Mouse (Mus musculus) embryonic facial prominence, embryonic 15.5 days (tissue): ENCODE measurements at regions not wholly inside any gene's neighbourhood (a gene's known extent, or its start where the extent isn't known, plus 50 kb on each side); places are given as distances from the start of the nearest gene placed in this dataset.

Source experiments
- ATAC-seq: fragments of 200-750 bp; cut with Nextera tagmentation; 2 replicates; pipeline ENCODE4 v1.8.0; 2017; ENCODE audit warnings: low read depth, moderate TSS enrichment; ENCODE audit not compliant: insufficient number of reproducible peaks, low FRiP score, low TSS enrichment
- H3K27ac ChIP-seq: fragments of 300-500 bp; sonication (generic); replicated peaks from 2 replicates; pipeline ENCODE4 v1.5.1; 2015; ENCODE audit warnings: mild to moderate bottlenecking, inconsistent platforms
- H3K27me3 ChIP-seq: fragments of 300-500 bp; sonication (generic); 2 replicates; pipeline ENCODE4 v1.6.1; 2015; ENCODE audit warnings: inconsistent platforms
- H3K36me3 ChIP-seq: fragments of 300-500 bp; sonication (generic); 2 replicates; pipeline ENCODE4 v1.6.1; 2015; ENCODE audit warnings: mild to moderate bottlenecking, inconsistent platforms
- H3K4me1 ChIP-seq: fragments of 300-500 bp; sonication (generic); 2 replicates; pipeline ENCODE4 v1.6.1; 2015; ENCODE audit warnings: inconsistent platforms
- H3K4me2 ChIP-seq: fragments of 300-500 bp; sonication (generic); replicated peaks from 2 replicates; pipeline ENCODE4 v1.6.1; 2015; ENCODE audit warnings: mild to moderate bottlenecking, inconsistent platforms
- H3K4me3 ChIP-seq: fragments of 300-500 bp; sonication (generic); replicated peaks from 2 replicates; pipeline ENCODE4 v1.5.1; 2015; ENCODE audit warnings: mild to moderate bottlenecking, inconsistent platforms
- H3K9ac ChIP-seq: fragments of 300-500 bp; sonication (generic); 2 replicates; pipeline ENCODE4 v1.6.1; 2015; ENCODE audit warnings: inconsistent platforms
- H3K9me3 ChIP-seq: fragments of 300-500 bp; sonication (generic); replicated peaks from 2 replicates; pipeline ENCODE4 v1.6.1; 2016; ENCODE audit warnings: inconsistent platforms
- WGBS: fragments of 180-500 bp; shearing (Covaris S2); methylation state at CpG from one replicate; pipeline ENCODE4 v1.1.7; 2015; 5-methylcytosine and 5-hydroxymethylcytosine counted together

GRCm38 (mm10) chr1:40993327-40993726 lies 187.9 kb downstream of the Tmem182 start:
- Histone ChIP-seq H3K4me1 (no peaks in the 10 kb centered on the region), H3K27ac (no peak overlapping the region), H3K4me3 (no peak overlapping the region), H3K4me2 (no peak overlapping the region), H3K36me3 (no peaks in the 10 kb centered on the region), H3K9ac (no peak overlapping the region), H3K27me3 (no peaks in the 10 kb centered on the region), H3K9me3 (no peaks in the 10 kb centered on the region)
- WGBS, result 61% methylated on average over 4 of the region's 4 CpGs
- no peak for ATAC-seq

- Histone ChIP-seq H3K9ac (no peak overlapping the region), H3K9me3 (no peaks in the 10 kb centered on the region), H3K27me3 (no peaks in the 10 kb centered on the region), H3K36me3 (no peaks in the 10 kb centered on the region), H3K4me3 (no peak overlapping the region), H3K4me2 (no peak overlapping the region; the same call in 1 of the 2 replicates), H3K27ac (no peak overlapping the region), H3K4me1 (peaks cover 13% of the 10 kb centered on the region)
- WGBS, result 44% methylated on average over 13 of the region's 13 CpGs
- ATAC-seq, result no peak
Measured at GRCm38 (mm10) chr1:41001154-41001949, 196.0 kb downstream of the Tmem182 start.

- 27% methylated on average over 9 of the region's 9 CpGs for WGBS
- no peaks in the 10 kb centered on the region for H3K9me3 ChIP-seq
- H3K9ac ChIP-seq, result no peak overlapping the region
- ATAC-seq, result no peak
- no peak overlapping the region for H3K4me3 ChIP-seq
- H3K27ac ChIP-seq, result no peak overlapping the region
- no peak overlapping the region; the same call in 1 of the 2 replicates for H3K4me2 ChIP-seq
- no peaks in the 10 kb centered on the region for H3K27me3 ChIP-seq
- H3K4me1 ChIP-seq, result peaks cover 13% of the 10 kb centered on the region
- no peaks in the 10 kb centered on the region for H3K36me3 ChIP-seq
Measured at GRCm38 (mm10) chr1:41002006-41002405, 196.6 kb downstream of the Tmem182 start.

DNA sequence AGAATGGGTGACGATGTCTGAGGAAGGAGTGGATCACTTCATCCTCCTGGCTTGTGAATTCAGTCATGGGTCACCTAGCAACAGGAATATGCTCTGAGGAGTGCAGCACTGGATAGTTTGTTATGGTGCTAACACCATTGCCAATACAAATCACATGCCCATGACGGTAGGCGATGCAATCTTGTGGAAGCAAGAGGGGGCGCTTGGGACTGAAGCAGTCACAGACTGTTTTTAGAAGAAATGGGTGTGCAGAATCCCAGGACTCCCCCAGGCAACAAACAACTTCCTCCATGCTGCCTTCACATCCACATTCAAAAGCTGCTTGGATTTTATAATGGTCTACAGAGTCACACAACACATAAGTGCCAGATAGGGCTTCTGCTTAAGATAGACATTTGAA lies 221.5 kb downstream of the Tmem182 start:
- no peak overlapping the region for H3K4me3 ChIP-seq
- no peak overlapping the region for H3K9ac ChIP-seq
- ATAC-seq, result no peak
- WGBS, result 86% methylated on average over 4 of the region's 4 CpGs
- H3K27ac ChIP-seq, result no peak overlapping the region
- H3K9me3 ChIP-seq, result no peaks in the 10 kb centered on the region
- no peak overlapping the region for H3K4me2 ChIP-seq
- H3K4me1 ChIP-seq, result no peaks in the 10 kb centered on the region
- H3K36me3 ChIP-seq, result no peaks in the 10 kb centered on the region
- H3K27me3 ChIP-seq, result no peaks in the 10 kb centered on the region

GRCm38 (mm10) chr1:41027540-41027978 lies 222.2 kb downstream of the Tmem182 start:
- H3K9me3 ChIP-seq, result no peaks in the 10 kb centered on the region
- 29% methylated on average over 4 of the region's 4 CpGs for WGBS
- H3K27me3 ChIP-seq, result no peaks in the 10 kb centered on the region
- no peak overlapping the region for H3K9ac ChIP-seq
- ATAC-seq, result no peak
- H3K36me3 ChIP-seq, result no peaks in the 10 kb centered on the region
- no peak overlapping the region for H3K4me3 ChIP-seq
- H3K4me2 ChIP-seq, result no peak overlapping the region
- no peak overlapping the region for H3K27ac ChIP-seq
- H3K4me1 ChIP-seq, result no peaks in the 10 kb centered on the region

DNA sequence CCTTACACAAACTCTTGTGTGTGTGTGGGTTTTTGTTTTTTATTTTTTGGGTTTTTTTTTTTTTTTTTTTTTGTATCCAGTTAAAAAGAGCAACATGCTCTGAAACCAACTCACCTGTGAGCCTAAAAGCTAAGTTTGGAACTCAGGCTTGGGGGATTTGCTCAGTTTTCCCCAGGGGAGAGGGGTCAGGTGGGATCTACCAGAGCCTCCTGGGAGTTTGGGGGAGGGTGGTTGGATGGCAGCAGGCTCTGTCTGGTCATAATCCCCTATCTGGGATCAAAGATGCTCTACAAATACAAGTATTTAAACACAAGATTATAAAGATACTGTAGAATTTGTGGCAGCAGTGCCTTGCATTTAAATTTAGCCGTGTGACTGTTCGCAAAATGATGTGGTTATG lies 222.6 kb downstream of the Tmem182 start:
- no peak overlapping the region for H3K4me2 ChIP-seq
- H3K27ac ChIP-seq, result no peak overlapping the region
- no peak overlapping the region for H3K4me3 ChIP-seq
- H3K36me3 ChIP-seq, result no peaks in the 10 kb centered on the region
- 72% methylated on average over 2 of the region's 2 CpGs for WGBS
- H3K9me3 ChIP-seq, result no peaks in the 10 kb centered on the region
- H3K4me1 ChIP-seq, result no peaks in the 10 kb centered on the region
- H3K9ac ChIP-seq, result no peak overlapping the region
- H3K27me3 ChIP-seq, result no peaks in the 10 kb centered on the region
- no peak for ATAC-seq

- H3K27me3 ChIP-seq, result no peaks in the 10 kb centered on the region
- no peak overlapping the region for H3K9ac ChIP-seq
- H3K4me3 ChIP-seq, result no peak overlapping the region
- H3K4me2 ChIP-seq, result peak overlapping the region; percentile 32
- H3K4me1 ChIP-seq, result peaks cover 8% of the 10 kb centered on the region; the same call in 1 of the 2 replicates
- WGBS, result 26% methylated on average over 22 of the region's 22 CpGs
- no peak for ATAC-seq
- H3K27ac ChIP-seq, result peak overlapping the region; percentile 28; the same call in 1 of the 2 replicates
- H3K9me3 ChIP-seq, result no peaks in the 10 kb centered on the region
- H3K36me3 ChIP-seq, result no peaks in the 10 kb centered on the region
Measured at GRCm38 (mm10) chr1:41035085-41035880, 229.9 kb downstream of the Tmem182 start.

GRCm38 (mm10) chr1:41036940-41037339 lies 231.5 kb downstream of the Tmem182 start:
- Histone ChIP-seq H3K9me3 (no peaks in the 10 kb centered on the region), H3K27me3 (no peaks in the 10 kb centered on the region), H3K4me3 (0 out of 2 replicates have a peak overlapping the region, but pooled peaks have one; percentile 8), H3K9ac (no peak overlapping the region), H3K4me1 (peaks cover 8% of the 10 kb centered on the region; the same call in 1 of the 2 replicates), H3K4me2 (peak overlapping the region; percentile 13), H3K36me3 (no peaks in the 10 kb centered on the region), H3K27ac (0 out of 2 replicates have a peak overlapping the region, but pooled peaks have one; percentile 17)
- whole genome bisulfite sequencing, result 41% methylated on average over 12 of the region's 12 CpGs
- ATAC-seq, result no peak

DNA sequence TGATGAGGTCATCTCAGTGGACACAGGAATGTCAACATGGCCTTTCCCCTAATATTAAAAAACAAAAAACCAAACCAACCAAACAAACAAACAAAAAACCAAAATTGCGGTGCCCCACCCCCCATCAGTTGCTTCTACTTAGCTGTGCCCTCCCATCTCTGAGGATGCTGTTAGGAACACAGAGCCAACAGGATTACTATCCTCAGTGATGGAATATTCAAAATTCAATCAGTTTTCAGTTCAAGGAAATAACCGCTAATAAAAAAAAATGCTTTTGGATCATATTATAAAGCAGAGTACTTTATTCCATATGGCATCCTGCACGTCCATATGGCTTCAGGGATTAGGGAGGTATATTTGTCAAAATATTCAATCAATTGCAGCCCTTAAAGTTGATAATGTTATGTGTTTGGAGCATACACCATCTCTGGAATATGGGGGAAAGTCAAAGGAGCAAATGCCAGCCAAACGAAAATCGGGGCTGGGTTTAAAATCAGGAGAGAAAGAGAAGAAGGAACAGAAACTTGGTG lies 249.1 kb downstream of the Tmem182 start:
- no peak overlapping the region for H3K4me3 ChIP-seq
- no peak overlapping the region for H3K27ac ChIP-seq
- no peaks in the 10 kb centered on the region for H3K4me1 ChIP-seq
- no peaks in the 10 kb centered on the region for H3K27me3 ChIP-seq
- H3K4me2 ChIP-seq, result no peak overlapping the region
- ATAC-seq, result no peak
- WGBS, result 60% methylated on average over 5 of the region's 5 CpGs
- no peaks in the 10 kb centered on the region for H3K36me3 ChIP-seq
- no peaks in the 10 kb centered on the region for H3K9me3 ChIP-seq
- no peak overlapping the region for H3K9ac ChIP-seq

DNA sequence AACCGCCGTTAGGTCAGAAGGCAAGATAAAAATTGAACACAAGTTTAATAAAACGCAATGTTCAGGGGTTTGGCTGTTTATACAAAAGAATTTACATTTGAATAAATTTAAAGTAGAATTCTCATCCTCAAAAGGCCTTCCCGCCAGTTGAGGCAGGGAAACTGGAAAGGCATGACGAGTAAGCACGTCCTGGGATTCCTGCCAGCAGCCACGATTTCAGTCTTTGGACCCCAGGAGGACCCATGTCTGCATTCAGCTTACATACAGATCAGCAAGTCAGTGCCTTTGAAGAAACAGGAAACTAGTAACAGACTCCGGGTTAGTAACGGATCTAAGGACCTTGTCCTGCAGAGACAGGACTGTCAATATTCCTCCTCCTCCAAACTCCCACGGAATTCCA lies 250.4 kb downstream of the Tmem182 start:
- H3K4me1 ChIP-seq, result no peaks in the 10 kb centered on the region
- H3K9ac ChIP-seq, result no peak overlapping the region
- no peaks in the 10 kb centered on the region for H3K9me3 ChIP-seq
- ATAC-seq, result no peak
- peak overlapping the region; percentile 51; the same call in 1 of the 2 replicates for H3K27ac ChIP-seq
- H3K4me2 ChIP-seq, result peak overlapping the region; percentile 32
- no peaks in the 10 kb centered on the region for H3K27me3 ChIP-seq
- peak overlapping the region; percentile 18 for H3K4me3 ChIP-seq
- no peaks in the 10 kb centered on the region for H3K36me3 ChIP-seq
- WGBS, result 41% methylated on average over 10 of the region's 10 CpGs

DNA sequence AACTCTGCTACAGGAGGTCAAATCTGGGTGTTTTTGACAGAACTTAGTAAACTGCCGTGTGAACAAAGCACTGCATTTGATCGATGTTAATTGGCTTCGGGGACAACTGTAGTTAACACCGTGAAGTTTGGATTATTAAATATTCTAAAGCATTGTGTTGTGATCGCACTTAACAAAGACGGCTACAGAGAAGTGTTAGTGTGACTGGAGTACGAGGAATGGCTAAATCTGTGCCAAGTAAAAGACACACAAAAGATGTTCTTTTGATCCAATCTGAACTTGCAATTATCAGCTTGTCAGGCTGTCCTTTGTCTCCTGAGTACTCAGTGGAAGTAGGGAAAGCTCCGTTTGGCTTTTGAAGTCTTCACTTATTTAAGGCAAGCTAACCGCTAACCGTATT lies 259.7 kb downstream of the Tmem182 start:
- H3K4me3 ChIP-seq, result no peak overlapping the region
- no peak overlapping the region for H3K4me2 ChIP-seq
- no peak overlapping the region for H3K9ac ChIP-seq
- no peaks in the 10 kb centered on the region for H3K27me3 ChIP-seq
- H3K27ac ChIP-seq, result no peak overlapping the region
- ATAC-seq, result no peak
- no peaks in the 10 kb centered on the region for H3K9me3 ChIP-seq
- no peaks in the 10 kb centered on the region for H3K36me3 ChIP-seq
- no peaks in the 10 kb centered on the region for H3K4me1 ChIP-seq
- 84% methylated on average over 10 of the region's 10 CpGs for WGBS
